ENCODE assay signal across 8 mouse cellular contexts in genomic region chr12:38114990-38115615, GRCm38 (mm10).
DNase-seq lines count a peak whose midpoint lies in the region; ATAC-seq and TF ChIP-seq lines count a peak whose summit lies in the region.
"Had no signal": no experiment of that assay in that cellular context is flagged by ENCODE, and none has a peak within 500 bp of the region (broad histone marks: within the 10 kb centered on the region; RNA-seq: fewer than 3 reads in every experiment).

No protein-coding gene starts in this region.

- 45% methylated on average over 1 of the region's 1 CpGs for WGBS in heart, embryonic 11.5 days (ENCODE audit: insufficient replicate concordance)

- no peaks in the 10 kb centered on the region for H3K9me3 ChIP-seq in E14TG2a.4 (ENCODE audit: low read length)
- no peaks in the 10 kb centered on the region for H3K9me3 ChIP-seq in heart, embryonic 11.5 days (replicated peaks; ENCODE audit: control insufficient read depth, low read length)

- no peak overlapping the region for H3K4me3 ChIP-seq in E14TG2a.4 (replicated peaks; ENCODE audit: low read length)
- no peak overlapping the region for H3K4me3 ChIP-seq in heart, embryonic 11.5 days (ENCODE audit: low read depth, low read length)

- no peaks in the 10 kb centered on the region for H3K36me3 ChIP-seq in E14TG2a.4 (ENCODE audit: insufficient read depth, low read length)
- no peaks in the 10 kb centered on the region for H3K36me3 ChIP-seq in heart, embryonic 11.5 days (ENCODE audit: control insufficient read depth, insufficient read depth, low read length)

- H3K9ac ChIP-seq in heart, embryonic 11.5 days (ENCODE audit: low read depth, low read length) = no peak overlapping the region

- TF ChIP-seq CTCF in E14TG2a.4 (conservative IDR thresholded peaks at IDR 0.05; ENCODE audit: low read length) = peak; percentile 71
- TF ChIP-seq CTCF in brain, embryonic 14.5 days (IDR thresholded peaks at IDR 0.05; ENCODE audit: borderline replicate concordance, extremely low read depth, insufficient read depth, insufficient read length) = 0 out of 2 replicates have a peak, but pooled peaks have one; percentile 11

- no peaks in the 10 kb centered on the region for H3K4me1 ChIP-seq in E14TG2a.4 (replicated peaks; ENCODE audit: low read depth, low read length)
- no peaks in the 10 kb centered on the region for H3K4me1 ChIP-seq in heart, embryonic 11.5 days (ENCODE audit: control insufficient read depth, insufficient read depth, low read length)

- no peak for ATAC-seq in heart, embryonic 11.5 days (replicated peaks; ENCODE audit: insufficient number of reproducible peaks, low FRiP score, low TSS enrichment)

- TF ChIP-seq POLR2A in brain, embryonic 14.5 days (IDR thresholded peaks at IDR 0.05; ENCODE audit: borderline replicate concordance, extremely low read depth, insufficient read depth, insufficient read length, poor library complexity, severe bottlenecking) = no peak

- peak; percentile 18 for DNase-seq in layer of hippocampus, adult 11-12 months (ENCODE audit: low spot score)
- DNase-seq in layer of hippocampus, adult 8-10 months (ENCODE audit: low spot score in 2 of 2) = no peak
- peak; percentile 69 for DNase-seq in brain, embryonic 14.5 days (ENCODE audit: low read depth)
- peak; percentile 9 for DNase-seq in kidney, postnatal 10 days
- no peak for DNase-seq in thymus, postnatal 10 days (ENCODE audit: low spot score in 2 of 2)
- DNase-seq: layer of hippocampus, postnatal 36 days had no signal

- H3K4me2 ChIP-seq in heart, embryonic 11.5 days = no peak overlapping the region

- no peak overlapping the region for H3K27ac ChIP-seq in heart, embryonic 11.5 days (ENCODE audit: low read depth, low read length)

- no peaks in the 10 kb centered on the region for H3K27me3 ChIP-seq in E14TG2a.4 (ENCODE audit: insufficient read depth, low read length)
- no peaks in the 10 kb centered on the region for H3K27me3 ChIP-seq in heart, embryonic 11.5 days (ENCODE audit: control insufficient read depth, insufficient read depth, low read length)

Comparison
In these comparisons a context has a peak if more than half of its experiments do, and no peak if none do; other contexts are left out.
1. DNase-seq: peak in layer of hippocampus, adult 11-12 months (single experiment), brain, embryonic 14.5 days (single experiment) and kidney, postnatal 10 days (single experiment); none in layer of hippocampus, adult 8-10 months (0 of 2) and thymus, postnatal 10 days (0 of 2).